Mouse (Mus musculus): ENCODE measurements around the gene Znrf3. TPM values are rescaled to one million over a fixed set of nuclear protein-coding genes. Genes with fewer than 3 reads are reported as not detected.

Znrf3 gene
- total RNA-seq, 2 experiments from 2014 or later: 8.7 to 9.1 TPM

GRCm38 (mm10) chr11:5402127-5402733 is 42.4 kb downstream of the Znrf3 start:
- DNase-seq: no peak
- intact Hi-C loops (cut with DNase I): no loop called here

GRCm38 (mm10) chr11:5398301-5399053 is 46.2 kb downstream of the Znrf3 start:
- intact Hi-C loops (cut with DNase I): no loop called here
- no peak for DNase-seq

GRCm38 (mm10) chr11:5390969-5391831 is 53.4 kb downstream of the Znrf3 start:
- intact Hi-C loops (cut with DNase I): no loop called here

GRCm38 (mm10) chr11:5382652-5383051 is 62.0 kb downstream of the Znrf3 start:
- intact Hi-C loops (cut with DNase I): no loop called here
- no peak for DNase-seq

More at GRCm38 (mm10) chr11:5390969-5391831, 53.4 kb downstream of the Znrf3 start:
- DNase-seq: no peak

- DNase-seq: no peak
- intact Hi-C loops (cut with DNase I): no loop called here
Observed at GRCm38 (mm10) chr11:5381226-5381625, 63.4 kb downstream of the Znrf3 start.

- DNase-seq: no peak
- intact Hi-C loops (cut with DNase I): no loop called here
Observed at GRCm38 (mm10) chr11:5380275-5380674, 64.4 kb downstream of the Znrf3 start.

GRCm38 (mm10) chr11:5369176-5369575 is 75.5 kb downstream of the Znrf3 start:
- DNase-seq: no peak
- intact Hi-C loops (cut with DNase I): no loop called here

GRCm38 (mm10) chr11:5368492-5368891 is 76.2 kb downstream of the Znrf3 start:
- no peak for DNase-seq
- intact Hi-C loops (cut with DNase I): no loop called here

GRCm38 (mm10) chr11:5355266-5355764 is 89.3 kb downstream of the Znrf3 start:
- intact Hi-C loops (cut with DNase I): no loop called here
- no peak for DNase-seq

- intact Hi-C loops (cut with DNase I): no loop called here
- DNase-seq: peak in 1 of 2 experiments; percentile 23
Observed at GRCm38 (mm10) chr11:5354753-5355152, 89.9 kb downstream of the Znrf3 start.

GRCm38 (mm10) chr11:5353032-5353431 is 91.6 kb downstream of the Znrf3 start:
- intact Hi-C loops (cut with DNase I): no loop called here
- DNase-seq: no peak

GRCm38 (mm10) chr11:5349483-5349882 is 95.2 kb downstream of the Znrf3 start:
- DNase-seq: no peak
- intact Hi-C loops (cut with DNase I): no loop called here

- intact Hi-C loops (cut with DNase I): no loop called here
Observed at GRCm38 (mm10) chr11:5346845-5347640, 97.6 kb downstream of the Znrf3 start.

GRCm38 (mm10) chr11:5343748-5344147 is 100.9 kb downstream of the Znrf3 start:
- intact Hi-C loops (cut with DNase I): no loop called here
- no peak for DNase-seq

More at GRCm38 (mm10) chr11:5346845-5347640, 97.6 kb downstream of the Znrf3 start:
- DNase-seq: no peak

GRCm38 (mm10) chr11:5339732-5340131 is 104.9 kb downstream of the Znrf3 start:
- DNase-seq: no peak
- intact Hi-C loops (cut with DNase I): no loop called here

GRCm38 (mm10) chr11:5336852-5337251 is 107.8 kb downstream of the Znrf3 start:
- DNase-seq: no peak
- intact Hi-C loops (cut with DNase I): no loop called here

- no peak for DNase-seq
- intact Hi-C loops (cut with DNase I): no loop called here
Observed at GRCm38 (mm10) chr11:5336269-5336668, 108.4 kb downstream of the Znrf3 start.

- DNase-seq: no peak
- intact Hi-C loops (cut with DNase I): no loop called here
Observed at GRCm38 (mm10) chr11:5330851-5331250, 113.8 kb downstream of the Znrf3 start.

GRCm38 (mm10) chr11:5327693-5328092 is 117.0 kb downstream of the Znrf3 start:
- DNase-seq: no peak
- intact Hi-C loops (cut with DNase I): no loop called here

GRCm38 (mm10) chr11:5326252-5326651 is 118.4 kb downstream of the Znrf3 start:
- intact Hi-C loops (cut with DNase I): no loop called here
- DNase-seq: no peak
